Mouse (Mus musculus) embryo, embryonic 10 days (tissue): ENCODE measurements around the gene Ppox.
"Not testable (repeated sequence)": the region's sequence is repeated elsewhere in the genome, so short reads cannot be mapped to it uniquely, and the experiment has no call there.

Experiments
- DNase-seq: peaks from one replicate; pipeline ENCODE4 v3.0.0-alpha.2; 2015; ENCODE audit warnings: low spot score

Ppox gene

GRCm38 (mm10) chr1:171241952-171242351 is 39.0 kb downstream of the Ppox start:
- DNase-seq = not testable (repeated sequence)

- DNase-seq = no peak
These were observed 40.1 kb downstream of the Ppox start for GRCm38 (mm10) chr1:171240911-171241310.

- no peak for DNase-seq
These were observed 40.8 kb downstream of the Ppox start for GRCm38 (mm10) chr1:171239992-171240744.

DNA sequence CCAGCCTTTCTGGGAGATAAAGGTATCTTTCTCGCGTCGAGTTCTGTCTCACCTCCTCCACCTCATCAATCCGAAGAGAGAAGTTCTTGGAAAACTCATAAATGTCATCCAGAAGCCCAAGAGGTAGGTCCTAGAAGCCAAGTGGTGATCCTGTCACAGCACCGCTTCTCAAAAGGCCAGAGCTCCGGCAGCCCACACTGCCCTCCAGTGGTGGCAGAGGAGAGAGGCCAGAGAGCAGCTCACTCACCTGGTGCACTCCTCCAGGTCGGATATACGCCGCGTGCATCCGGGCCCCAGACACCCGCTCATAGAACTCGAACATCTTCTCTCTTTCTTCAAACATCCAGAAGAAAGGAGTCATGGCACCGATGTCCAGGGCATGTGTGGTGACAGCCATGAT is 42.5 kb downstream of the Ppox start:
- peak; percentile 71 for DNase-seq

- no peak for DNase-seq
These were observed 43.5 kb downstream of the Ppox start for GRCm38 (mm10) chr1:171237438-171237837.

- no peak for DNase-seq
These were observed 45.2 kb downstream of the Ppox start for GRCm38 (mm10) chr1:171235791-171236190.

GRCm38 (mm10) chr1:171234538-171234937 is 46.4 kb downstream of the Ppox start:
- no peak for DNase-seq

GRCm38 (mm10) chr1:171234126-171234525 is 46.9 kb downstream of the Ppox start, which contains the start of gene Fcer1g:
Gene Fcer1g (minus strand): TSS chr1:171234365.
- no peak for DNase-seq

DNA sequence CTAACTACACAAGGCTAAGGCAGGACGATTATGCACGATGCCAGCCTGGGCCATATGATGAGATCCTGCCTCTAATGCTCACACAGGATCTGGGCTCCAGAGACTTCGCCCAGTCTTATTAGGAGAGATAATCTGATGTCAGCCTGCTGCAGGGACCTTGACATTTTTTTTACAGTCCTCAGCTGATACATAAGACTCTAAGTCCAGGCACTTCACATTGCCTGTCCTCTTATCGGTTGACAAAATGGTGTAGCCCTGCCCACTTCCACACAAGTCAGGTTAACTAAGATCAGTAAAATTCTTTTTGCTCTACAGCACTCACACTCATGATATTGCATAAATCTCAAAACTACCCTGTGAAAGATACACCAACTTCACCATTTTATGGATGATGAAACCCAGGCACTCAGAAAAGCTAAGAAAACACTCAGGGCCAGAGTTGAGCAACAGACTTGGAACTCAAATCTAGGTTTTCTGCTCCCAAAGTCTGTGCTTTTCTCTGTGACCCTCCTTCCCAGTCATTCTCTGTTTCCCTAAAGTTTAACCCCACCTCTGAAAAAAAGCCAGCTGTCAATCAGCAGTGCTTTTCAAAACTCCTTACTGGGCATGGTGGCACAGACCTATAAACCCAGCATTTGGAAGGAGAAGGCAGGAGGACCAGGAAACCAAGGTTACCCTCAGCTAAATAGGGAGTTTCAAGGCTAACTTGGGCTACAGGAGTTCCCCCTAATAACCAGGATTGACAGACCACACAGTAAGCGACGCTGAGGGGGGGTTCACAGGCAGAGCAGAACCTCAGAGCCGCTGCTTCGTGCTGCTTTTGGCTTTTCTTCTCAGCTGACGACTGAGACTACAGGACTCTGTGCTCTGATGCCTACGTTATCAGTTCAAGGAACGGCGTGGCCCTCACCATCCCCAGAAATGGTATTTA is 47.9 kb downstream of the Ppox start:
- no peak for DNase-seq

DNA sequence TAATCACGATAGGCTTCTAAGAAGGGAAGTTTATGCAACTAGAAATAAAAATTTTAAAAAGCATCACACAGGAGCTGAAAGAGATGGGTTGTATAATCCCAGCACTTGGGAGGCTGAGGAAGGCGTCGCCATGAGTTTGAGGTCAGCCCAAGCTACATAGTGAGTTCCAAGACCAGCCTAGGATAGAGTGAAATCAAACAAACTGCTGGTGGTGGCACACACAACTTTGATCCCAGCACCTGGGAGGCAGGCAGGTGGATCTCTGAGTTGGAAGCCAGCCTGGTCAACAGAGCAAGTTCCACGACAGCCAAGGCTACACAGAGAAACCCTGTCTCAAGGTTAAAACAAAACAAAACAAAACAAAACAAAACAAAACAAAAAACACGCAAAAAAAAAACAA is 48.6 kb downstream of the Ppox start:
- no peak for DNase-seq

DNA sequence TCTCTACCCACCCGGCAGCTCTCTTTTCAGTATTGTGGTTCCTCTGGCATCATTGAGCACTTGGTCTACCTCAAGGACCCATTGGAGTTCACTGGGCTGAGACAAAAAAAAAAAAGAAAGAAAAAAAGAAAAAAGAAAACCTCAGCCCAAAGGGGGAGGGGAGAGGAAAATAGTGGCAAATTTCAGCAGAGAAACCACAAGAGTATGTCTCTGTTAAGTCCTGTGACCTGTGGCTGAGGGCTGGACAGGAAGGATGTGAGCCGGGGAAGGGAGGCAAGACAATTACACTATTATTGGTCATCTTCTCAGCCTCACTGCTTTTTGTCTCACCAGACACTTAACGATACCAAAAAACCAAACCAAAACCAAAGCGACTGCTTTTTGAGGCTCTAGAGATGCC is 49.1 kb downstream of the Ppox start:
- DNase-seq = no peak

- no peak for DNase-seq
These were observed 50.8 kb downstream of the Ppox start for GRCm38 (mm10) chr1:171230215-171230614.

- no peak for DNase-seq
These were observed 51.2 kb downstream of the Ppox start for GRCm38 (mm10) chr1:171229750-171230149.

DNA sequence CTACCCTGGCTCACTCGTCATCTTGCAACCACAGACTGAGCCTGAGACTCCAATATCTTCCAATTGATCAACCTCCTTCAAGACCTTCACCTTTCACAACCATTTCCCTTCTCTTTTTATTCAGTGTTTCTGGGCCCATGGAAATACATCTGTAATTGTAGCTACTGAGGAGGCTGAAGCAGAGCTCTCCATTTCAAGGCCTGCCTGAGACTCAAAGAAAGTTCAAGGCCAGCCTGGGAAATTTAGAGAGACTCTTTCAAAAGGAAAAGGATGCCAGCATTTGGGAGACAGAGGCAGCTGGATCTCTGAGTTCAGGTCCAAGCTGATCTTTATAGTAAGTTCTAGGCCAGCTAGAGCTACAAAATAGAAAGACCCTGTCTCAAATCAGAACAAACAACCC is 53.1 kb downstream of the Ppox start:
- no peak for DNase-seq

- no peak for DNase-seq
These were observed 54.2 kb downstream of the Ppox start for GRCm38 (mm10) chr1:171226780-171227179.
